Mouse (Mus musculus) brain, embryonic 14.5 days (tissue): ENCODE results near the gene Saa2. TPM values are rescaled to one million over a fixed set of nuclear protein-coding genes. Genes with fewer than 3 reads are reported as not detected.
A peak's percentile ranks its signal among the peaks of the same experiment; 100 is the strongest.
"Not testable (repeated sequence)": the region's sequence is repeated elsewhere in the genome, so short reads cannot be mapped to it uniquely, and the experiment has no call there.

Experiments
- DNase-seq: peaks from one replicate; pipeline ENCODE4 v3.0.0-alpha.2; 2011; ENCODE audit warnings: low read depth
- CTCF ChIP-seq: fragments of 200-500 bp; IDR thresholded peaks from 2 replicates; pipeline ENCODE4 v1.5.1; 2012; ENCODE audit warnings: inconsistent platforms, mild to moderate bottlenecking, moderate library complexity, borderline replicate concordance; ENCODE audit not compliant: insufficient read depth, insufficient read length; ENCODE audit errors: extremely low read depth
- POLR2A ChIP-seq: fragments of 200-500 bp; IDR thresholded peaks from 2 replicates; pipeline ENCODE4 v1.6.1; 2012; ENCODE audit warnings: mild to moderate bottlenecking, inconsistent platforms, borderline replicate concordance; ENCODE audit not compliant: poor library complexity, insufficient read depth, insufficient read length, severe bottlenecking; ENCODE audit errors: extremely low read depth
- polyA plus RNA-seq: library from polyadenylated mRNA; depleted of rRNA; stranded (reverse); fragments of >200 nt; gene quantifications from 2 replicates; pipeline ENCODE4 v1.2.3, GENCODE M21; 2012

Saa2 gene
- polyA plus RNA-seq, 1 experiment, result not detected

- no peak for TF ChIP-seq CTCF
- no peak for TF ChIP-seq POLR2A
- DNase-seq, result no peak
These were observed 24.0 kb upstream of the Saa2 start for GRCm38 (mm10) chr7:46727584-46727983.

GRCm38 (mm10) chr7:46732458-46732857 is 19.1 kb upstream of the Saa2 start, which contains the start of gene Saa4:
Gene Saa4 (minus strand): TSS chr7:46732603.
- DNase-seq, result no peak
- TF ChIP-seq CTCF, result no peak
- no peak for TF ChIP-seq POLR2A

- no peak for DNase-seq
- TF ChIP-seq POLR2A (no peak), CTCF (no peak)
These were observed 16.6 kb upstream of the Saa2 start for GRCm38 (mm10) chr7:46734983-46735382.

- no peak for TF ChIP-seq CTCF
- TF ChIP-seq POLR2A, result no peak
- DNase-seq, result no peak
These were observed 12.8 kb upstream of the Saa2 start for GRCm38 (mm10) chr7:46738561-46739460.

GRCm38 (mm10) chr7:46740041-46740440 is 11.5 kb upstream of the Saa2 start:
- DNase-seq, result not testable (repeated sequence)

- not testable (repeated sequence) for DNase-seq
These were observed 8.7 kb upstream of the Saa2 start, which contains the start of gene Saa1 for GRCm38 (mm10) chr7:46742880-46743279. Gene Saa1 (minus strand): TSS chr7:46742980.

GRCm38 (mm10) chr7:46745816-46746215 is 5.8 kb upstream of the Saa2 start:
- TF ChIP-seq CTCF (no peak), POLR2A (no peak)
- DNase-seq, result no peak

GRCm38 (mm10) chr7:46746381-46746780 is 5.2 kb upstream of the Saa2 start:
- no peak for TF ChIP-seq POLR2A
- no peak for TF ChIP-seq CTCF
- no peak for DNase-seq

GRCm38 (mm10) chr7:46748459-46748858 is 3.1 kb upstream of the Saa2 start:
- no peak for TF ChIP-seq POLR2A
- TF ChIP-seq CTCF, result no peak
- peak; percentile 10 for DNase-seq

- TF ChIP-seq CTCF (no peak), POLR2A (no peak)
- DNase-seq, result no peak
These were observed 9.6 kb downstream of the Saa2 start for GRCm38 (mm10) chr7:46761049-46761795.

GRCm38 (mm10) chr7:46762601-46763000 is 11.0 kb downstream of the Saa2 start:
- TF ChIP-seq POLR2A, result no peak
- no peak for TF ChIP-seq CTCF
- DNase-seq, result no peak

GRCm38 (mm10) chr7:46764672-46765071 is 13.1 kb downstream of the Saa2 start:
- TF ChIP-seq POLR2A, result no peak
- no peak for TF ChIP-seq CTCF

GRCm38 (mm10) chr7:46767371-46767770 is 15.8 kb downstream of the Saa2 start:
- DNase-seq, result no peak
- no peak for TF ChIP-seq CTCF
- no peak for TF ChIP-seq POLR2A

More at GRCm38 (mm10) chr7:46764672-46765071, 13.1 kb downstream of the Saa2 start:
- DNase-seq, result no peak
